Mouse (Mus musculus) olfactory bulb, adult 2 months (tissue): ENCODE data around the gene Flt3. TPM values are rescaled to one million over a fixed set of nuclear protein-coding genes. Genes with fewer than 3 reads are reported as not detected.

ENCODE experiments used
- H3K27ac ChIP-seq: fragments of 200-500 bp; 2 replicates; pipeline ENCODE4 v1.5.1; 2012; ENCODE audit warnings: low read depth, low read length; ENCODE audit not compliant: insufficient read depth
- H3K4me1 ChIP-seq: fragments of 200-500 bp; 2 replicates; pipeline ENCODE4 v1.6.1; 2012; ENCODE audit warnings: low read length; ENCODE audit not compliant: control insufficient read depth, insufficient read depth
- H3K4me3 ChIP-seq: fragments of 200-500 bp; 2 replicates; pipeline ENCODE4 v1.5.1; 2012; ENCODE audit warnings: mild to moderate bottlenecking, low read depth, low read length, moderate library complexity; ENCODE audit not compliant: insufficient read depth
- CTCF ChIP-seq: fragments of 200-500 bp; IDR thresholded peaks from 2 replicates; pipeline ENCODE4 v1.5.1; 2012; ENCODE audit warnings: low read depth, mild to moderate bottlenecking, low read length, moderate library complexity; ENCODE audit not compliant: insufficient read depth
- POLR2A ChIP-seq: fragments of 200-500 bp; IDR thresholded peaks from 2 replicates; pipeline ENCODE4 v1.6.1; 2012; ENCODE audit warnings: mild to moderate bottlenecking, low read depth, low read length, moderate library complexity; ENCODE audit not compliant: insufficient read depth
- WGBS: fragments of 180-500 bp; shearing (Covaris S2); methylation state at CpG from one replicate; pipeline ENCODE4 v1.1.7; 2018; 5-methylcytosine and 5-hydroxymethylcytosine counted together
- polyA plus RNA-seq: library from polyadenylated mRNA; stranded (reverse); fragments of >200 nt; gene quantifications from 2 replicates; pipeline ENCODE4 v1.2.4, GENCODE M21; 2012; ENCODE audit warnings: low replicate concordance; ENCODE audit not compliant: missing spikeins, insufficient read depth, insufficient read length

Flt3 gene
- polyA plus RNA-seq, 1 experiment: not detected

GRCm38 (mm10) chr5:147365995-147366765, 34.1 kb downstream of the Flt3 start:
- H3K4me3 ChIP-seq: no peak overlapping the region
- TF ChIP-seq CTCF: no peak
- TF ChIP-seq POLR2A: no peak
- H3K27ac ChIP-seq: no peak overlapping the region
- WGBS: 76% methylated on average over 16 of the region's 16 CpGs
- H3K4me1 ChIP-seq: no peaks in the 10 kb centered on the region

GRCm38 (mm10) chr5:147363054-147363453, 37.2 kb downstream of the Flt3 start:
- no peak for TF ChIP-seq POLR2A
- no peak for TF ChIP-seq CTCF
- H3K27ac ChIP-seq: no peak overlapping the region
- no peaks in the 10 kb centered on the region for H3K4me1 ChIP-seq
- 78% methylated on average over 12 of the region's 12 CpGs for WGBS
- no peak overlapping the region for H3K4me3 ChIP-seq

- 85% methylated on average over 11 of the region's 11 CpGs for WGBS
- TF ChIP-seq CTCF (no peak), POLR2A (no peak)
- Histone ChIP-seq H3K4me3 (no peak overlapping the region), H3K27ac (no peak overlapping the region), H3K4me1 (no peaks in the 10 kb centered on the region)
These were observed 41.8 kb downstream of the Flt3 start for GRCm38 (mm10) chr5:147358481-147358880.

- Histone ChIP-seq H3K4me1 (no peaks in the 10 kb centered on the region), H3K27ac (no peak overlapping the region), H3K4me3 (no peak overlapping the region)
- 48% methylated on average over 3 of the region's 3 CpGs for WGBS
- TF ChIP-seq POLR2A (no peak), CTCF (no peak)
These were observed 42.8 kb downstream of the Flt3 start for GRCm38 (mm10) chr5:147357536-147357935.

GRCm38 (mm10) chr5:147356260-147357055, 43.8 kb downstream of the Flt3 start:
- no peak overlapping the region for H3K4me3 ChIP-seq
- H3K27ac ChIP-seq: no peak overlapping the region
- H3K4me1 ChIP-seq: no peaks in the 10 kb centered on the region
- WGBS: 92% methylated on average over 13 of the region's 13 CpGs
- no peak for TF ChIP-seq CTCF
- TF ChIP-seq POLR2A: no peak

- TF ChIP-seq POLR2A (no peak), CTCF (no peak)
- no peak overlapping the region for H3K27ac ChIP-seq
- H3K4me1 ChIP-seq: no peaks in the 10 kb centered on the region
- WGBS: 79% methylated on average over 3 of the region's 3 CpGs
- no peak overlapping the region for H3K4me3 ChIP-seq
These were observed 44.5 kb downstream of the Flt3 start for GRCm38 (mm10) chr5:147355788-147356187.

GRCm38 (mm10) chr5:147354985-147355384, 45.3 kb downstream of the Flt3 start:
- no peak for TF ChIP-seq CTCF
- TF ChIP-seq POLR2A: no peak
- WGBS: 84% methylated on average over 8 of the region's 8 CpGs
- no peaks in the 10 kb centered on the region for H3K4me1 ChIP-seq
- H3K27ac ChIP-seq: no peak overlapping the region
- no peak overlapping the region for H3K4me3 ChIP-seq

- H3K4me1 ChIP-seq: no peaks in the 10 kb centered on the region
- no peak overlapping the region for H3K4me3 ChIP-seq
- TF ChIP-seq CTCF (no peak), POLR2A (no peak)
- 67% methylated on average over 17 of the region's 17 CpGs for WGBS
- H3K27ac ChIP-seq: no peak overlapping the region
These were observed 46.0 kb downstream of the Flt3 start for GRCm38 (mm10) chr5:147354161-147354780.

- no peak overlapping the region for H3K4me3 ChIP-seq
- 91% methylated on average over 8 of the region's 8 CpGs for WGBS
- no peaks in the 10 kb centered on the region for H3K4me1 ChIP-seq
- TF ChIP-seq POLR2A: no peak
- no peak for TF ChIP-seq CTCF
- no peak overlapping the region for H3K27ac ChIP-seq
These were observed 48.4 kb downstream of the Flt3 start for GRCm38 (mm10) chr5:147351931-147352330.
